Mouse (Mus musculus) cerebellum, adult 11 months (tissue): ENCODE measurements around the gene Ces2c.
"Not testable (repeated sequence)": the region's sequence is repeated elsewhere in the genome, so short reads cannot be mapped to it uniquely, and the experiment has no call there.

ENCODE experiments used
- DNase-seq: peaks from one replicate; pipeline ENCODE4 v3.0.0; 2022

The Ces2c gene

DNA sequence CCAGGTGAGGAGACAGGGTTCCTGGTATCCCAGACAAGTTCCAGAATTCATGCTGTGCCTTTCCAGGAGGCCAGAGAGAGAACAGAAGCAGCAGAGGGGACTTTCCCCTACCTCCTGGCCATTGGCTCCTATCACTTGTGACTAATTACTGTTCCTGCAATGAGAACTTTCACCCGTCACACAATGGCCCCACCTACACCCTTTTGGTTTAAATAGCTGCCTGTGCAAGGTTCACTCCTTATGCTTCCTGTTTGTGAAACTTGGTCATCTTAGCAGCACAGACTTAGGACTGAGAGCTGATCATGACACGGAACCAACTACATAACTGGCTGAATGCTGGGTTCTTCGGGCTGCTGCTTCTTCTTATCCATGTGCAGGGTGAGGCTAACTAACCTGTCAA, at the start of gene Ces2c:
Gene Ces2c, plus strand, starts transcription at position 238 of the 400 bp plus-strand sequence.
- no peak for DNase-seq

DNA sequence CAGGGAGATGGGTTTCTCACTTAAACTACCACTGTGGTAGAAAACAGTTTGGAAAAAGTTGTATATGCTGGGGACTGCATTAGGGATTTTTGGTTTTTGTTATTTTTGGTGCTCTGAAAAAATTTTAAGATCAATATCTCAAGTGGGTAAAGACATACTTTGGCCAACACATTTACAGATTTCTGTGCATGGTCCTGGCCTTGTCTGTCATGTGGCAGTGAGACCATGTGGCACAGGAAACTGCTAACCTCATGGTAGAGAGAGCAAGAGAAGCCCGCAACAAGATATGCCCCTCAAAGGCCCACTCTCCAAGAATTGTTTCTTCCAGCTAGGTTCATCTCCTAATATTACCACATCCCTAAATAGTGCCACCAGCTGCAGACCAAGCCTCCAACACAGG, 47.5 kb upstream of the Ces2c start:
- no peak for DNase-seq

DNA sequence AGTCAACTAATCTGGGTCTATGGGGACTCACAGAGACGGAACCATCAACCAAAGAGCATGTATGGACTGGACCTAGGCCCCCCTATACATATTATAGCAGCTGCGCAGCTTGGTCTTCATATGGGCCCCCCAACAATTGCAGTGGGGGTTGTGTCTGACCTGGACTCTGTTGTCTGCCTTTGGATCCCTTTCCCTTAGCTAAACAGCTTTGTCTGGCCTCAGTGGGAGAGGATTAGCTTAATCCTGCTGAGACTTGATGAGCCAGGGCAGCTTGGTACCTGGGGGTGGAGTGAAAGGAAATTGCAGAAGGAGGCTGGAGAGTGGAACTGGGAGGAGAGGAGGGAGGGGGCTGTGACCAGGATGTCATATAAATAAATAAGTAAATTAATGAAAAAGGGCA, 40.7 kb upstream of the Ces2c start:
- no peak for DNase-seq

GRCm38 (mm10) chr8:104808542-104809413, 38.1 kb upstream of the Ces2c start:
- DNase-seq: peak; percentile 34

- no peak for DNase-seq
These were observed 37.4 kb upstream of the Ces2c start for GRCm38 (mm10) chr8:104809436-104809835.

- no peak for DNase-seq
These were observed 20.0 kb upstream of the Ces2c start for GRCm38 (mm10) chr8:104826912-104827311.

GRCm38 (mm10) chr8:104828221-104828620, 18.6 kb upstream of the Ces2c start:
- DNase-seq: no peak

DNA sequence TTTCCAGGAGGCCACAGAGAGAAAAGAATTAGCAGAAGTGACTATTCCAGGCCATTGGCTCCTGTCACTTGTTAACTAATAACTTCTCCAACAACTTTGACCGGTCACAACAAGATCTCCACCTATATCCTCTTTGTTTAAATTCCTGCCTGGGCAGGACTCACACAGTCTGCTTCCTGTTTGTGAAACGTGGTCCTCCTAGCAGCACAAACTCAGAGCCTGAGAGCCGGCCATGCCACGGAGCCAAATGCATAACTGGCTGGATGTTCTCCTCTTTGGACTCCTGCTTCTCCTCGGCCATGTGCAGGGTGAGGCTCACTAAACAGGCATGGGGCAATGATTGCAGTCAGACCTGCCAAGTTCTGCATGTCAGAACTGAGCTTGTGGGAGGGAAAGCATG, 15.4 kb upstream of the Ces2c start, which contains the start of gene Ces2b:
Gene Ces2b, plus strand, starts transcription at position 133 of the 400 bp plus-strand sequence.
- DNase-seq: no peak

- DNase-seq: no peak
These were observed 5.3 kb upstream of the Ces2c start for GRCm38 (mm10) chr8:104841360-104842078.

GRCm38 (mm10) chr8:104847741-104848462, 1.0 kb downstream of the Ces2c start:
- no peak for DNase-seq

GRCm38 (mm10) chr8:104866844-104867531, 20.1 kb downstream of the Ces2c start:
- not testable (repeated sequence) for DNase-seq

DNA sequence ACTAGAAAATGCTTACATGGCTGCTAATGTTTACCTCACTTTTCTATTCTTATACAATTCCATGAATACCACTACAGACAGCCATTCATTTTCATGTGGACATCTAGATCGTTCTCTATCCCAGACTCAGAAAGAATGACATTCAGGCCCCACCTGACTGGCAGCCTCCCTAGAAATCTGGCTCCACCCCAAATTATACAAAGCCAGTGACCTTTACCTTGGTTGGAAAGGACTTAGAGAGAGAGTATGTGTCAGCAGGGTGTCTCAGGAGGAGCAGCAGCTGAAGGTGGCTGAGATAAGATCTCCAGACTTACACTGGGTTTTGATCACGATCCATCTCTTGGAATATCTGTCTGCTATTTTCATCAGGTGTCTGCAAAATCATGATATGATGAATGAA, 22.0 kb downstream of the Ces2c start:
- not testable (repeated sequence) for DNase-seq

GRCm38 (mm10) chr8:104886223-104886926, 39.5 kb downstream of the Ces2c start:
- DNase-seq: not testable (repeated sequence)

- DNase-seq: no peak
These were observed 54.9 kb downstream of the Ces2c start for GRCm38 (mm10) chr8:104901746-104902145.
